Mouse (Mus musculus) kidney, postnatal 10 days (tissue): ENCODE data around the gene Nfkbil1.

Experiments used
- DNase-seq: peaks from one replicate; pipeline ENCODE4 v3.0.0; 2021; ENCODE audit warnings: mixed read lengths

Nfkbil1 gene

GRCm38 (mm10) chr17:35235614-35236389 lies at the start of gene Nfkbil1:
Nfkbil1 (minus strand) TSS chr17:35235792.
- DNase-seq, result peak; percentile 95

- no peak for DNase-seq
These were observed 44.7 kb upstream of the Nfkbil1 start for GRCm38 (mm10) chr17:35280276-35280675.

GRCm38 (mm10) chr17:35278957-35279688 lies 43.5 kb upstream of the Nfkbil1 start:
- DNase-seq, result no peak

- DNase-seq, result no peak
These were observed 42.5 kb upstream of the Nfkbil1 start for GRCm38 (mm10) chr17:35278049-35278448.

- no peak for DNase-seq
These were observed 40.8 kb upstream of the Nfkbil1 start for GRCm38 (mm10) chr17:35276304-35276864.

GRCm38 (mm10) chr17:35274770-35275169 lies 39.2 kb upstream of the Nfkbil1 start:
- DNase-seq, result peak; percentile 94

- DNase-seq, result no peak
These were observed 36.7 kb upstream of the Nfkbil1 start for GRCm38 (mm10) chr17:35272249-35272648.

GRCm38 (mm10) chr17:35269653-35270347 lies 34.2 kb upstream of the Nfkbil1 start:
- peak; percentile 84 for DNase-seq

- no peak for DNase-seq
These were observed 32.0 kb upstream of the Nfkbil1 start for GRCm38 (mm10) chr17:35267399-35268086.

GRCm38 (mm10) chr17:35263523-35263883 lies 27.9 kb upstream of the Nfkbil1 start:
- peak; percentile 41 for DNase-seq

GRCm38 (mm10) chr17:35262664-35263522 lies 27.3 kb upstream of the Nfkbil1 start, which contains the start of gene H2-D1:
H2-D1 (plus strand) TSS chr17:35262730.
- peak; percentile 99 for DNase-seq

GRCm38 (mm10) chr17:35261651-35262050 lies 26.1 kb upstream of the Nfkbil1 start:
- DNase-seq, result no peak

GRCm38 (mm10) chr17:35259621-35260020 lies 24.0 kb upstream of the Nfkbil1 start:
- DNase-seq, result no peak

- DNase-seq, result peak; percentile 59
These were observed 23.2 kb upstream of the Nfkbil1 start for GRCm38 (mm10) chr17:35258492-35259478.

- peak; percentile 96 for DNase-seq
These were observed 22.4 kb upstream of the Nfkbil1 start for GRCm38 (mm10) chr17:35257824-35258491.

GRCm38 (mm10) chr17:35257378-35257777 lies 21.8 kb upstream of the Nfkbil1 start:
- no peak for DNase-seq

- DNase-seq, result no peak
These were observed 20.1 kb upstream of the Nfkbil1 start for GRCm38 (mm10) chr17:35255704-35256103.

- no peak for DNase-seq
These were observed 19.7 kb upstream of the Nfkbil1 start for GRCm38 (mm10) chr17:35255301-35255700.

GRCm38 (mm10) chr17:35254241-35255098 lies 18.9 kb upstream of the Nfkbil1 start:
- DNase-seq, result peak; percentile 82
